Mouse (Mus musculus): ENCODE measurements around the gene Gm43518. TPM values are rescaled to one million over a fixed set of nuclear protein-coding genes. Genes with fewer than 3 reads are reported as not detected.
A peak's percentile ranks its signal among the peaks of the same experiment; 100 is the strongest.

The Gm43518 gene
- polyA plus RNA-seq, 1 experiment, result not detected

- H3K4me3 ChIP-seq (replicated peaks; ENCODE audit: control insufficient read depth, low read depth, low read length), result no peak overlapping the region
- H3K4me1 ChIP-seq (ENCODE audit: control insufficient read depth, insufficient read depth, low read length), result peaks cover 4% of the 10 kb centered on the region; the same call in 1 of the 2 replicates
- TF ChIP-seq POLR2A (IDR thresholded peaks at IDR 0.05; ENCODE audit: borderline replicate concordance, control insufficient read depth, low read depth, low read length), result no peak
- TF ChIP-seq CTCF (IDR thresholded peaks at IDR 0.05; ENCODE audit: control insufficient read depth, insufficient read depth, low read length), result no peak
- H3K27ac ChIP-seq (ENCODE audit: control insufficient read depth, insufficient read depth, low read depth, low read length, poor library complexity), result no peak overlapping the region
- WGBS, result 62% methylated on average over 5 of the region's 5 CpGs
Measured at GRCm38 (mm10) chr5:123890987-123891386, 36.2 kb upstream of the Gm43518 start.

GRCm38 (mm10) chr5:123891669-123892068 lies 35.5 kb upstream of the Gm43518 start:
- WGBS, result 8% methylated on average over 6 of the region's 6 CpGs
- H3K4me1 ChIP-seq (ENCODE audit: control insufficient read depth, insufficient read depth, low read length), result peaks cover 4% of the 10 kb centered on the region; the same call in 1 of the 2 replicates

GRCm38 (mm10) chr5:123893520-123893919 lies 33.7 kb upstream of the Gm43518 start:
- 24% methylated on average over 5 of the region's 5 CpGs for WGBS
- Histone ChIP-seq H3K27ac (ENCODE audit: control insufficient read depth, insufficient read depth, low read depth, low read length, poor library complexity) (no peak overlapping the region), H3K4me3 (replicated peaks; ENCODE audit: control insufficient read depth, low read depth, low read length) (no peak overlapping the region), H3K4me1 (ENCODE audit: control insufficient read depth, insufficient read depth, low read length) (peaks cover 4% of the 10 kb centered on the region; the same call in 1 of the 2 replicates)
- TF ChIP-seq CTCF (IDR thresholded peaks at IDR 0.05; ENCODE audit: control insufficient read depth, insufficient read depth, low read length) (no peak), POLR2A (IDR thresholded peaks at IDR 0.05; ENCODE audit: borderline replicate concordance, control insufficient read depth, low read depth, low read length) (no peak)

More at GRCm38 (mm10) chr5:123891669-123892068, 35.5 kb upstream of the Gm43518 start:
- H3K27ac ChIP-seq (ENCODE audit: control insufficient read depth, insufficient read depth, low read depth, low read length, poor library complexity), result no peak overlapping the region
- H3K4me3 ChIP-seq (replicated peaks; ENCODE audit: control insufficient read depth, low read depth, low read length), result no peak overlapping the region
- TF ChIP-seq CTCF (IDR thresholded peaks at IDR 0.05; ENCODE audit: control insufficient read depth, insufficient read depth, low read length) (no peak), POLR2A (IDR thresholded peaks at IDR 0.05; ENCODE audit: borderline replicate concordance, control insufficient read depth, low read depth, low read length) (no peak)

GRCm38 (mm10) chr5:123896395-123896794 lies 30.8 kb upstream of the Gm43518 start:
- no peak for TF ChIP-seq CTCF (IDR thresholded peaks at IDR 0.05; ENCODE audit: control insufficient read depth, insufficient read depth, low read length)
- TF ChIP-seq POLR2A (IDR thresholded peaks at IDR 0.05; ENCODE audit: borderline replicate concordance, control insufficient read depth, low read depth, low read length), result no peak
- Histone ChIP-seq H3K4me1 (ENCODE audit: control insufficient read depth, insufficient read depth, low read length) (peaks cover 2% of the 10 kb centered on the region; the same call in 1 of the 2 replicates), H3K27ac (ENCODE audit: control insufficient read depth, insufficient read depth, low read depth, low read length, poor library complexity) (no peak overlapping the region), H3K4me3 (replicated peaks; ENCODE audit: control insufficient read depth, low read depth, low read length) (no peak overlapping the region)
- WGBS, result 79% methylated on average over 11 of the region's 11 CpGs

GRCm38 (mm10) chr5:123897352-123897751 lies 29.9 kb upstream of the Gm43518 start:
- 9% methylated on average over 13 of the region's 13 CpGs for WGBS
- Histone ChIP-seq H3K4me3 (replicated peaks; ENCODE audit: control insufficient read depth, low read depth, low read length) (peak overlapping the region; percentile 41), H3K27ac (ENCODE audit: control insufficient read depth, insufficient read depth, low read depth, low read length, poor library complexity) (no peak overlapping the region), H3K4me1 (ENCODE audit: control insufficient read depth, insufficient read depth, low read length) (no peaks in the 10 kb centered on the region)
- TF ChIP-seq POLR2A (IDR thresholded peaks at IDR 0.05; ENCODE audit: borderline replicate concordance, control insufficient read depth, low read depth, low read length) (no peak), CTCF (IDR thresholded peaks at IDR 0.05; ENCODE audit: control insufficient read depth, insufficient read depth, low read length) (no peak)

GRCm38 (mm10) chr5:123904059-123904672 lies 23.1 kb upstream of the Gm43518 start:
- H3K4me1 ChIP-seq (ENCODE audit: control insufficient read depth, insufficient read depth, low read length), result no peaks in the 10 kb centered on the region; the same call in 1 of the 2 replicates
- WGBS, result 65% methylated on average over 11 of the region's 11 CpGs

GRCm38 (mm10) chr5:123906146-123906975 lies 20.9 kb upstream of the Gm43518 start:
- Histone ChIP-seq H3K27ac (ENCODE audit: control insufficient read depth, insufficient read depth, low read depth, low read length, poor library complexity) (no peak overlapping the region), H3K4me3 (replicated peaks; ENCODE audit: control insufficient read depth, low read depth, low read length) (peak overlapping the region; percentile 66), H3K4me1 (ENCODE audit: control insufficient read depth, insufficient read depth, low read length) (no peaks in the 10 kb centered on the region; the same call in 1 of the 2 replicates)
- TF ChIP-seq POLR2A (IDR thresholded peaks at IDR 0.05; ENCODE audit: borderline replicate concordance, control insufficient read depth, low read depth, low read length) (no peak), CTCF (IDR thresholded peaks at IDR 0.05; ENCODE audit: control insufficient read depth, insufficient read depth, low read length) (no peak)
- WGBS, result 31% methylated on average over 17 of the region's 17 CpGs

More at GRCm38 (mm10) chr5:123904059-123904672, 23.1 kb upstream of the Gm43518 start:
- no peak overlapping the region for H3K27ac ChIP-seq (ENCODE audit: control insufficient read depth, insufficient read depth, low read depth, low read length, poor library complexity)
- no peak overlapping the region for H3K4me3 ChIP-seq (replicated peaks; ENCODE audit: control insufficient read depth, low read depth, low read length)
- TF ChIP-seq CTCF (IDR thresholded peaks at IDR 0.05; ENCODE audit: control insufficient read depth, insufficient read depth, low read length), result no peak
- no peak for TF ChIP-seq POLR2A (IDR thresholded peaks at IDR 0.05; ENCODE audit: borderline replicate concordance, control insufficient read depth, low read depth, low read length)

GRCm38 (mm10) chr5:123906976-123907630 lies 20.1 kb upstream of the Gm43518 start, which contains the start of gene Denr:
Denr (plus strand) TSS chr5:123907175.
- WGBS, result under 1% methylated on average over 61 of the region's 61 CpGs
- Histone ChIP-seq H3K4me1 (ENCODE audit: control insufficient read depth, insufficient read depth, low read length) (no peaks in the 10 kb centered on the region; the same call in 1 of the 2 replicates), H3K4me3 (replicated peaks; ENCODE audit: control insufficient read depth, low read depth, low read length) (peak within 1 kb of the TSS; percentile 76), H3K27ac (ENCODE audit: control insufficient read depth, insufficient read depth, low read depth, low read length, poor library complexity) (peak within 1 kb of the TSS; percentile 80)
- peak; percentile 83 for TF ChIP-seq CTCF (IDR thresholded peaks at IDR 0.05; ENCODE audit: control insufficient read depth, insufficient read depth, low read length)
- peak; percentile 95; the same call in 1 of the 2 replicates for TF ChIP-seq POLR2A (IDR thresholded peaks at IDR 0.05; ENCODE audit: borderline replicate concordance, control insufficient read depth, low read depth, low read length)
